Mouse (Mus musculus) CH12.LX (cell line): ENCODE measurements around the gene Rundc3a. TPM values are rescaled to one million over a fixed set of nuclear protein-coding genes. Genes with fewer than 3 reads are reported as not detected.

Experiments
- DNase-seq: peaks from one replicate; pipeline ENCODE4 v3.0.0-alpha.2; 2013; ENCODE audit errors: extremely low read depth
- H3K27ac ChIP-seq: 2 replicates; pipeline ENCODE4 v1.5.1; 2012; ENCODE audit warnings: low read depth, mild to moderate bottlenecking, control low read depth, moderate library complexity; ENCODE audit not compliant: insufficient read depth
- H3K27me3 ChIP-seq: replicated peaks from 2 replicates; pipeline ENCODE3; 2012; ENCODE audit warnings: inconsistent platforms
- H3K36me3 ChIP-seq, 2 experiments: replicated peaks in 1 of 2; 2 replicates each; pipeline versions ENCODE3 to v1.6.1; 2012; ENCODE audit warnings: inconsistent platforms in 1 of 2, low read length in 1 of 2, mild to moderate bottlenecking in 1 of 2, mixed read lengths in 1 of 2, moderate library complexity in 1 of 2; ENCODE audit not compliant: control insufficient read depth in 1 of 2, insufficient read depth in 1 of 2
- H3K4me1 ChIP-seq, 2 experiments: 2 replicates each; pipeline ENCODE4 v1.6.1; 2012; ENCODE audit warnings: inconsistent platforms in 1 of 2, moderate library complexity in 1 of 2; ENCODE audit not compliant: insufficient read depth in 2 of 2, control insufficient read depth in 1 of 2
- H3K4me2 ChIP-seq: 2 replicates; pipeline ENCODE4 v1.6.1; 2012; ENCODE audit warnings: low read depth, mild to moderate bottlenecking, control low read depth; ENCODE audit not compliant: poor library complexity, insufficient read depth, severe bottlenecking
- H3K4me3 ChIP-seq, 3 experiments: fragments of 150-350 bp in 1 of 3; sonication (generic) in 1 of 3; replicated peaks in 1 of 3; 2 replicates each; pipeline versions ENCODE3 to v1.5.1; 2011 to 2012; ENCODE audit warnings: low read depth in 2 of 3, low read length in 2 of 3, mild to moderate bottlenecking in 2 of 3, moderate library complexity in 2 of 3, control low read depth in 1 of 3, improper control_type of control experiment in 1 of 3, inconsistent platforms in 1 of 3, mixed read lengths in 1 of 3; ENCODE audit not compliant: poor library complexity in 1 of 3
- H3K79me2 ChIP-seq: replicated peaks from 2 replicates; pipeline ENCODE4 v1.6.1; 2012; ENCODE audit warnings: mild to moderate bottlenecking, moderate library complexity; ENCODE audit not compliant: control insufficient read depth, poor library complexity, insufficient read depth, severe bottlenecking; ENCODE audit errors: extremely low read depth
- H3K9ac ChIP-seq: 2 replicates; pipeline ENCODE4 v1.6.1; 2012; ENCODE audit warnings: low read depth, mild to moderate bottlenecking, control low read depth, moderate library complexity; ENCODE audit not compliant: insufficient read depth
- H3K9me3 ChIP-seq: replicated peaks from 2 replicates; pipeline ENCODE3; 2012; ENCODE audit warnings: low read length, inconsistent platforms, mixed read lengths
- CHD1 ChIP-seq: IDR thresholded peaks from 2 replicates; pipeline ENCODE4 v1.6.1; 2012; ENCODE audit warnings: low read depth, low read length, improper control_type of control experiment, inconsistent platforms
- CHD2 ChIP-seq: IDR thresholded peaks from 2 replicates; pipeline ENCODE4 v1.6.1; 2011; ENCODE audit warnings: low read length, improper control_type of control experiment
- CTCF ChIP-seq, 2 experiments: IDR thresholded peaks in 1 of 2; conservative IDR thresholded peaks in 1 of 2; 2 replicates each; pipeline ENCODE4 v1.5.1; 2011 to 2012; ENCODE audit warnings: low read depth in 2 of 2, low read length in 2 of 2, improper control_type of control experiment in 1 of 2, inconsistent platforms in 1 of 2, mild to moderate bottlenecking in 1 of 2, moderate library complexity in 1 of 2
- E2F4 ChIP-seq: IDR thresholded peaks from 2 replicates; pipeline ENCODE4 v1.6.1; 2011; ENCODE audit warnings: low read depth, low read length, improper control_type of control experiment; ENCODE audit not compliant: insufficient replicate concordance
- ELF1 ChIP-seq: IDR thresholded peaks from 2 replicates; pipeline ENCODE4 v1.6.1; 2014; ENCODE audit warnings: low read depth, mild to moderate bottlenecking, inconsistent platforms, low read length, improper control_type of control experiment
- JUN ChIP-seq: IDR thresholded peaks from 2 replicates; pipeline ENCODE4 v1.6.1; 2011; ENCODE audit warnings: low read depth, mild to moderate bottlenecking, low read length, improper control_type of control experiment, moderate library complexity; ENCODE audit not compliant: insufficient read depth
- KAT2A ChIP-seq: IDR thresholded peaks from 2 replicates; pipeline ENCODE4 v1.6.1; 2012; ENCODE audit warnings: low read length, improper control_type of control experiment, inconsistent platforms; ENCODE audit not compliant: insufficient replicate concordance
- MAFK ChIP-seq: IDR thresholded peaks from 2 replicates; pipeline ENCODE4 v1.6.1; 2011; ENCODE audit warnings: low read length, improper control_type of control experiment; ENCODE audit not compliant: insufficient replicate concordance
- MAX ChIP-seq: IDR thresholded peaks from 2 replicates; pipeline ENCODE4 v1.6.1; 2011; ENCODE audit warnings: low read length, improper control_type of control experiment
- MAZ ChIP-seq: IDR thresholded peaks from 2 replicates; pipeline ENCODE4 v1.6.1; 2012; ENCODE audit warnings: low read depth, mild to moderate bottlenecking, inconsistent platforms, low read length, improper control_type of control experiment, moderate library complexity
- MEF2A ChIP-seq: IDR thresholded peaks from 2 replicates; pipeline ENCODE4 v1.6.1; 2014; ENCODE audit warnings: low read depth, mild to moderate bottlenecking, inconsistent platforms, low read length, improper control_type of control experiment, borderline replicate concordance
- MXI1 ChIP-seq: IDR thresholded peaks from 2 replicates; pipeline ENCODE4 v1.6.1; 2011; ENCODE audit warnings: mild to moderate bottlenecking, low read depth, low read length, improper control_type of control experiment
- NRF1 ChIP-seq: IDR thresholded peaks from 2 replicates; pipeline ENCODE4 v1.6.1; 2014; ENCODE audit warnings: low read depth, mild to moderate bottlenecking, inconsistent platforms, low read length, improper control_type of control experiment, moderate library complexity
- RAD21 ChIP-seq: IDR thresholded peaks from 2 replicates; pipeline ENCODE4 v1.6.1; 2011; ENCODE audit warnings: low read depth, mild to moderate bottlenecking, low read length, improper control_type of control experiment, moderate library complexity
- RCOR1 ChIP-seq: conservative IDR thresholded peaks from 2 replicates; pipeline ENCODE4 v1.6.1; 2012; ENCODE audit warnings: low read depth, mild to moderate bottlenecking, inconsistent platforms, low read length, improper control_type of control experiment
- TBP ChIP-seq: conservative IDR thresholded peaks from 2 replicates; pipeline ENCODE4 v1.6.1; 2011; ENCODE audit warnings: low read depth, low read length, improper control_type of control experiment
- USF1 ChIP-seq: IDR thresholded peaks from 2 replicates; pipeline ENCODE4 v1.6.1; 2014; ENCODE audit warnings: low read depth, mild to moderate bottlenecking, inconsistent platforms, low read length, improper control_type of control experiment
- USF2 ChIP-seq: conservative IDR thresholded peaks from 2 replicates; pipeline ENCODE4 v1.6.1; 2011; ENCODE audit warnings: low read depth, low read length, improper control_type of control experiment
- ZC3H11A ChIP-seq: IDR thresholded peaks from 2 replicates; pipeline ENCODE4 v1.6.1; 2012; ENCODE audit warnings: low read depth, mild to moderate bottlenecking, inconsistent platforms, low read length, improper control_type of control experiment
- ZMIZ1 ChIP-seq: IDR thresholded peaks from 2 replicates; pipeline ENCODE4 v1.6.1; 2012; ENCODE audit warnings: low read depth, mild to moderate bottlenecking, inconsistent platforms, low read length, improper control_type of control experiment
- ZNF384 ChIP-seq: IDR thresholded peaks from 2 replicates; pipeline ENCODE4 v1.6.1; 2012; ENCODE audit warnings: low read depth, low read length, improper control_type of control experiment, inconsistent platforms
- dilution Hi-C: fragments of 300-500 bp; cut with MboI; formaldehyde crosslinking; loops from 2 replicates; pipeline ENCODE4 v1.14.3; 2020; ENCODE audit warnings: low sequenced_read_pairs; ENCODE audit not compliant: extremely low pct_unique_long_range_greater_than_20kb, extremely low pct_ligation_motif_present
- in situ Hi-C: fragments of 300-500 bp; cut with MboI; formaldehyde crosslinking; loops from 3 replicates; pipeline ENCODE4 v1.14.3; 2019; ENCODE audit warnings: low sequenced_read_pairs, low pct_ligation_motif_present, low pct_unique_long_range_greater_than_20kb, mixed read lengths
- polyA plus RNA-seq: library from polyadenylated mRNA; unstranded; fragments of >175 nt; gene quantifications from 2 replicates; pipeline ENCODE4 v1.2.1, GENCODE M21; 2012; ENCODE audit warnings: low read depth; ENCODE audit not compliant: insufficient read length
- total RNA-seq, 2 experiments: library from RNA; depleted of rRNA; stranded (reverse); fragments of 300-350 nt in 1 of 2; fragments of >200 nt in 1 of 2; gene quantifications; 2 replicates each; pipeline ENCODE4 v1.2.3; 2012 to 2014

Rundc3a gene
- total and polyA plus RNA-seq, 3 experiments, result 1.4 to 16.3 (median 3.3) TPM

DNA sequence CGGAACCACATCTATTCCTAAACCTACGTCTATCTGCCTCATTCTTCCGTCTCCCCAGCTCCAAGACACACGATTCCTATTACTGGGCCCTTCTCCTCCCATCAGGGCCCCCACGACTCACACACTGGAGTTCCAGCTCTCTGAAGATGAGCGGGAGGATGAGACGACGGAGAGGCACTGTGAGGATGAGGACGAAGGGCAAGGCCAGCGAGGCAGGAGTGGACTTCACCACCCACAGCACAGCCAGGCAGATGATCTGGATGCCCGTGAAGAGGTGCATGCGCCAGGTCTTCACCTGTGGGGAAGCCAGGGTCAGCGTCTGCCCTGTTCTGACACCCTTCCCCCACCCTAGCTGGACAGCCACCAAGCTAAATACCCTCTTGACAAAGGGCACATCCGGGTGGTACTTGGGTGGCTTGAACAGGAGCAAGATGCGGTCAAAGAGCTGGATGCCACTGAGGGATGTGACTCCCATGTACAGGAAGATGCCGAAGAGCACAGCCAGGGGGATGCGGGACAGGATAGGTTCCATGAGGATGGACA is 42.2 kb upstream of the Rundc3a start:
- DNase-seq, result no peak
- H3K4me3 ChIP-seq, result no peak overlapping the region
- H3K27ac ChIP-seq, result no peak overlapping the region
- no peak overlapping the region for H3K9ac ChIP-seq
- in situ Hi-C loops (no loop called here), dilution Hi-C loops (no loop called here)
- H3K27me3 ChIP-seq, result peaks cover 85% of the 10 kb centered on the region
- no peaks in the 10 kb centered on the region for H3K79me2 ChIP-seq
- H3K4me1 ChIP-seq, result peaks cover 7 to 9% of the 10 kb centered on the region in 2 experiments
- no peaks in the 10 kb centered on the region for H3K36me3 ChIP-seq
- TF ChIP-seq ELF1 (no peak), CHD2 (no peak), MAZ (no peak), CHD1 (no peak), RCOR1 (no peak), JUN (no peak), MEF2A (no peak), ZC3H11A (no peak), CTCF (conservative IDR thresholded peaks at IDR 0.05 in 1 of 2, IDR thresholded peaks at IDR 0.05 in 1 of 2; ENCODE audit: low read depth in 2 of 2, low read length in 2 of 2) (no peak), USF1 (no peak), MAFK (no peak), RAD21 (no peak), USF2 (no peak), KAT2A (no peak), ZNF384 (no peak), ZMIZ1 (no peak), E2F4 (no peak)
- H3K9me3 ChIP-seq, result no peaks in the 10 kb centered on the region
- no peak overlapping the region for H3K4me2 ChIP-seq

GRCm38 (mm10) chr11:102352378-102352777 is 40.8 kb upstream of the Rundc3a start:
- dilution Hi-C loops, result no loop called here
- Histone ChIP-seq H3K36me3 (no peaks in the 10 kb centered on the region), H3K4me2 (no peak overlapping the region), H3K27me3 (peaks cover 92% of the 10 kb centered on the region)
- TF ChIP-seq ZNF384, result no peak
- TF ChIP-seq MAX, result no peak
- TF ChIP-seq TBP, result no peak
- TF ChIP-seq RAD21, result no peak
- no peak for TF ChIP-seq KAT2A
- no peak for TF ChIP-seq CTCF (conservative IDR thresholded peaks at IDR 0.05 in 1 of 2, IDR thresholded peaks at IDR 0.05 in 1 of 2; ENCODE audit: low read depth in 2 of 2, low read length in 2 of 2)
- no peak for TF ChIP-seq MXI1
- no peak for TF ChIP-seq NRF1
- TF ChIP-seq, all 38 proteins: peak for 0
- in situ Hi-C loops, result no loop called here
- no peaks in the 10 kb centered on the region for H3K79me2 ChIP-seq
- H3K4me3 ChIP-seq, result no peak overlapping the region
- no peak overlapping the region for H3K9ac ChIP-seq
- no peak overlapping the region for H3K27ac ChIP-seq
- no peak for DNase-seq
- H3K4me1 ChIP-seq, result peaks cover 7 to 15% of the 10 kb centered on the region in 2 experiments
- no peaks in the 10 kb centered on the region for H3K9me3 ChIP-seq
